Mouse (Mus musculus): ENCODE measurements around the gene Nop2.

The Nop2 gene

GRCm38 (mm10) chr6:125173256-125173655 is 41.5 kb downstream of the Nop2 start:
- no peak for DNase-seq (ENCODE audit: low spot score)

GRCm38 (mm10) chr6:125175469-125175868 is 43.8 kb downstream of the Nop2 start:
- DNase-seq (ENCODE audit: low spot score), result no peak

GRCm38 (mm10) chr6:125179601-125180000 is 47.9 kb downstream of the Nop2 start:
- no peak for DNase-seq (ENCODE audit: low spot score)

- DNase-seq (ENCODE audit: low spot score), result no peak
Measured at GRCm38 (mm10) chr6:125182133-125182532, 50.4 kb downstream of the Nop2 start.

- no peak for DNase-seq (ENCODE audit: low spot score)
Measured at GRCm38 (mm10) chr6:125186203-125186602, 54.5 kb downstream of the Nop2 start.

DNA sequence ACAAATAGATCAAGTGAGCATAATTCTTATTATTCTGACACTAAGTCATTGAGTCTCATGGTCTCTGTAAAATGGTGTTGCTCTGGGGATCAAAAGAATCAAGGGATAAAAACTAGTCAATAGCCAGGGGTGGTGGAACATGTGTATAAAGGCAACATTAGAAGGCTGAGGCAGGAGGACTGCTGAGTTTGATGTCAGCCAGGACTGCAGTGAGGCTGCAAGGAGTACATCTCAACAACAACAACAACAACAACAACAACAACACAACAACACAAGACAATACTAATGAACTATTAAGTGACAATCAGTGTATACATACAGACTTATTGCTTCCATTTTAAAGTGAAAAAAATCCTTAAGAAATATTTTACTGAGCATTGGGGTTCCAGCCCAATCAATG is 59.1 kb downstream of the Nop2 start:
- DNase-seq (ENCODE audit: low spot score), result no peak

- DNase-seq (ENCODE audit: low spot score), result peak; percentile 99
Measured at GRCm38 (mm10) chr6:125191332-125192015, 59.8 kb downstream of the Nop2 start, which contains the start of the genes Ncapd2 and Mrpl51. Gene Ncapd2, minus strand, starts transcription at chr6:125191701. Gene Mrpl51, plus strand, starts transcription at chr6:125191801.

DNA sequence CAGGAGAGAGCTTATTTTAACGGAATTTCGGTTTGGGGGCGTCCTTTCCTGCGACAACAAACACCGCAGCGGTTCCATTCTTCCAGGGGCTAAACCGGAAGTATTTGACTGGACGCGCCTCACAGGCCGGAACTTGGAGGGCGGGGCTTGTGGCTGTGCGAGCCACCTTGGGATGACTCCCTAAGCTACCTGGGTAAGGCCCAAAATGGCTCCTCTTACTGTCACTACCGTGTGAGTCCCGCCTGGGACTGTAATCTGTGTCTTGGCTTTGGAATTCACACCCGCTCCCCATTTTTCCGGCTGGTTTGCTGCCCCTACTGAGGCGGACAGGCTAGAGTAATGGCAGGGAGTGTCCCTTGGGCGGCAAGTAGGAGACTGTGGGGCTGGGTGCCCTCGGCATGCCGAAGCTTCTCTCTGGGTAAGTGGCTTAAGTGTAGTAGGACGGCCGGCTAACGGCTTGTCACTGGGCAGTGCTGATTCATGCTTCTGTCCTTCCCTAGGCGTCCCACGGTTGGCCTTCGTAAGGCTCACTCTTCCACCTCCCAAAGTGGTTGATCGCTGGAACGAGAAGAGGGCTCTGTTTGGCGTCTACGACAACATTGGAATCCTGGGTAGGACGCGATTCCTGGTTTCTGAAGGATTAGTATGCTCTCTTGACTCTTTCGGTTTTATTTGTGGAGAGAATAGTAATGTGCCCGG is 60.5 kb downstream of the Nop2 start:
- peak; percentile 82 for DNase-seq (ENCODE audit: low spot score)

DNA sequence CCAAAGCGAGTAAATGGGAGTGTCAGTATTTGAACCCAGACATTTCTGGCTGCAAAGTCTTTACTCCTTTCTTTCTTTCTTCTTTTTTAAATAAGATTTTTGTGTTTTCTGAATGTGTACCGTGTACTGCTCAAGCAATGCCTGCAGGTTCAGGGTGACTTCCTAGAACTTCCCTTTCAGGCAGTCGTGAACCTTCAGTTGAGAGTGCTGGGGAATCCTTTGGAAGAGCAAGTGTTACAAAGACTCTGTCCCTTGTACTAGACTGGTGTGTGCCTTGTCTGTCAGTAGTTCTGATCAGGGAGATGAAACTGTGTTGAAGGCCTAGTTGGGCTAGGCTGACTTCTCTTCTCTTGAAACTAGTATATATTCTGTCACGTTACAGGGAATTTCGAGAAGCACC is 61.1 kb downstream of the Nop2 start:
- no peak for DNase-seq (ENCODE audit: low spot score)

DNA sequence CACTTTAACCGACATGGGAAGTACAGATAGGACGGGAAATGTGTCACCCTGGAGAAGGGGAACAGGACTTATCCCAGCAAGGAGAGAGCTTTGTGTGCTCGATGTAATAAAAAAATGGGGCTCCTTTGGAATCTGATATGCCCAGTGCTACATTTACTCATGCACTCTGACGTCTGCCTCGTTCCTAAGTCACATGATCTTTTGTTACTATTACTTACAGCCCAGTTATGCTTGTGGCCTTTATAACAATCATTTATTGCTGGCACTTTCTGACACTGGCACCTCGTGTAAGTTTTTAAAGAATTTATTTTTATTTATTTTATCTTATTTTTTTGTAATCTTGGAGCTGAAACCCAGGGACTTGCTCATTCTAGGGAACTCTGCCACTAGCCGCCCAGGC is 61.7 kb downstream of the Nop2 start:
- no peak for DNase-seq (ENCODE audit: low spot score)

Data from spleen, adult 12 weeks (tissue).